Mouse (Mus musculus): Measurements from ENCODE around the gene Ap1b1.

DNA sequence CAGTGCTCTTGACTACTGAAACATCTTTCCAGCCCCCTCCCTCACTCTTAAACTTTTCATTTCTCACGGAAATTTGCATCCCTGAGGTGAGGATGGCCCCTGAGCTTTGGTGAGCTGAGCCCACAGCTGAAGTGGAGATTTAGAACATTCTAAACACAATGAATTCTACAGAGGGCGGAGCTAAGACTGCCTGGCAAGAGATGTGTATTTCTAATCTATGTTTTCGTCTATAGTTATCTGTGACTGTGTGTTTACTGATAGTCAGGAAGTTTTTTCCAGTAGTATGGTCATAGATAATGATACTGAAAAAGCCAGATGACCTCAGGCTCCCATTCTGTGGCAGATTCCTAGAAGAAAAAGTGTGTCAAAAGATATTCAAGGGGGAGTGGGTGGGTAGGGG, 22.2 kb downstream of the Ap1b1 start:
- TF ChIP-seq CTCF (IDR thresholded peaks at IDR 0.05; ENCODE audit: low read depth) (no peak), EP300 (IDR thresholded peaks at IDR 0.05; ENCODE audit: low read depth) (no peak)

Data from liver, embryonic 14.5 days (tissue).